Mouse (Mus musculus) ovary, postnatal 14 days (tissue): ENCODE results near the gene Olfr906.

Source experiments
- DNase-seq: peaks from one replicate; pipeline ENCODE4 v3.0.0; 2022; ENCODE audit warnings: low spot score

Olfr906 gene

GRCm38 (mm10) chr9:38486785-38487184, at the start of gene Olfr906:
Gene Olfr906, plus strand, starts transcription at chr9:38487085.
- DNase-seq = no peak

DNA sequence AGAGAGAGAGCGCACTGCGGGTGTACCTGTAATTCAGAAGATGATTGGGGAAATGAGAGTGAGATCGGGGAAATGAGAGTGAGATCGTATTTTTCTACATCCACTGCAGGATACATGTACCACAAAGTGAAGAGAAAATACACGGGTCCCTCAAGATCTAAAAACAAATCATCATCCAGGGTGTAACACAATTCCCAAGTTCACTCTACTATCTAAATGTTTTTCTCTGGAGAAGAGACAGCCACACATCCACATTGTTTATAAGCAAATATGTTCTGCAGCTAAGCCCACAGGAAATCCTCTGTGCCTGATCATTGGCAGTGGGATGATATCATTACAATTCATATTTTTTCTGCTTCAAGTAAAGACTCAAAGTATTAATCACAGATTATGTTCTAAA, 39.5 kb upstream of the Olfr906 start, which contains the start of gene Olfr902:
TSS of gene Olfr902 (plus strand) at position 301 of the 400 bp plus-strand sequence.
- DNase-seq = no peak

DNA sequence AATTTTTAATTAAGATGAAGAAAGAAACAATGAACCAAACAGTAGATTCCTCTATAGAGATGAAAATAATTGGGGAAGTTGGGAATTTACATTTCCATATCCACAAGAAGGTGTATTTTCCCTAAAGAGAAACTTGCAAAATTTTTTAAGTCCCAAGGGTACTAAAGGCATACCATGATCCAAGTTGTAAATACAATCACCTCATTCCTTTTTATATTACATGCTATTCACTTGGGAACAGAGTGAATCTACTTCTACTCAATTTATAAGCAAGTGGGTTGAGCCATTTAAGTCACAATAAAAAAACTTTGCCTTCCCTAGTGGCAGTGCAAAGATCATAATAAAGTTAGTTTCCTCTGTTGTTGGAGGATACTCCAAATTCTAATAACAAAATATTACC, 24.0 kb upstream of the Olfr906 start, which contains the start of gene Olfr904:
TSS of gene Olfr904 (plus strand) at position 301 of the 400 bp plus-strand sequence.
- no peak for DNase-seq

DNA sequence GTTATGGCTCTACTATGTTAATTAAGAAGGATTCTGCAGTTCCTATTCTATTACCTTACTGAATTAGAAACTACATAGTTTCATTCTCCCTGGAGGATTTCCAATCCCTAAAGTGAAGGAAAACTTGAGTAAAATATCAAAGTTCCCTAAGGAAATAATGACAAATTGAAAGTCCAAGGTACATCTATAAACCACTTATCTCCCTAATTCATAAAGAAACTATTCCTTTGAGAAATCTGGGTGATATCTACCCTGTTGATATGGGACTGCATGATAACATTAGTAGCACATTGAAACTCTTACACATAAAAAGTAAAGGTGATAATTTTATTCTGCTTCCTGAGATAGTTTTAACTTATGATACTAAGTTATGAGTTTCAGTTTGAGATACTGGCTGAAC, 16.1 kb upstream of the Olfr906 start, which contains the start of gene Olfr905:
TSS of gene Olfr905 (plus strand) at position 301 of the 400 bp plus-strand sequence.
- no peak for DNase-seq

DNA sequence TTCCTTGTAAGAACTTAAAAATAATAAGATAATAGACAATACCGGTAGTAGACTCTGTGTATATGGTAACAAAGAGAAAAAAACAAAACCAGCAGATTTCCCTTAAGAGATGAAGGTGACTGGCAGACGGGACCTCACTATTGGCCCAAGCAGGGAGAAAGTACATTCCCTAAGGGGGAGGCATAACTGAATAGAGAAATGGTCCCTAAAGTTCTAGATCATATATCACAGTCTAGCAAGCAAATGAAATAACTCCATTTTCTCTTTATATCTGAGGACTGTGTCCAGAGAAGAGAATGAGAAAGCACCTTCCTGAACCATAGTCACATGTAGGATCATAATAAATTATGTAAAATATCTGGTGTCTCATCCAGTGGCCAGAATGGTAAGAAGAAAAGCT, 8.6 kb downstream of the Olfr906 start, which contains the start of gene Olfr907:
TSS of gene Olfr907 (plus strand) at position 301 of the 400 bp plus-strand sequence.
- DNase-seq = no peak

DNA sequence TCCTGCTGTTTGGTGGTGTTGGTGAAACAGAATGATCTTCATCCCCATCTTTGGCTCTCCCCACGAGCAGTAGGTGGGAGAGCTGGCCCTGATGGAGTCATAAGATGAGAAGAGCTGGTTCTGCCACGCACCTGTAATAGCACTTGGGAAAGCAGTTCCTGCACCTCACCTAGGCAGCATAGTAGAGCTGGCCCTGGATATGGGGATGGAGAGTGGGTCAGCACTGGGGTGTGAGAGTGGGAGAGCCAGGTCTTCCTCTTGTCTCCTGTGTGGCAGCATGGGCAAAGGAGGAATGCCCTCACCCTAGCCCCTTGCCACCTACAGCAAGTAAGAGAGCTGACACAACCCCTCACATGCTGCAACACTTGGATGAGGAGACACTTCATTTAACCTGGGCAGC, 25.5 kb downstream of the Olfr906 start:
- no peak for DNase-seq

DNA sequence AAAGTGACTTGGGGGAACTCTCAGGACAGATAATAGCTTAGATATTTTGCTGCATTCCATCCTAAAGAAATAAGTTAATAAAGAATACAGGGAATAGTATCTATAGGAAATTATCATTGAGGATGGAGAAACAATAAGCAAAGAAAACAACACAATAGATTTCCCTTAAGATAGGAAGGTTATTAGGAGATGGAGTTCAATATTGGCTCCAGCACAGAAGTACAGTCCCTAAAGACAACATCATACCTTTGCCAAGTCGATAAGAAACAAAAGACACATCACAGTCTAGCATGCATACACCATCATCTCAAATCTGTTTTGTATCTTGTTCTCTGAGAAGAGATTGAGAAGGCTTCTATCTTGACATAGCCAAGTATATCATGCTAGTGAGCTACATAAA, 34.4 kb downstream of the Olfr906 start, which contains the start of gene Olfr911-ps1:
TSS of gene Olfr911-ps1 (plus strand) at position 301 of the 400 bp plus-strand sequence.
- DNase-seq = no peak

DNA sequence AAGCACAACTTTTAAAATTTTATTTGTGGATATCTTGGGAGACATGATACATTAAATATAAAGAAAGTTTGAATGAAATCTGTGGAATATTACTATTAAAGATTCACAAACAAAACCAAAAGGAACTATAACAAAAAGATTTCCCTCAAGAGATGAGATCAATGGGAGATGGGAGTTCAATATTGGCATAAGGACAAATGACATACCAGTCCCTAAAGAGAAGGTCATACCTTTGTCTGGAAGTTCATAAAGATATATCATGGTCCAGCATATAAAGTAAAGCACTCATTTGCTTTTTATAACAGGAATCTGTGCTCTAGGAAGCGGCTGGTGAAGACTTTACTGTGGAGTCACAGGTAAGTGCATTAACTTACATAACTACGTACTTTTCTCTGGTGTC, 50.7 kb downstream of the Olfr906 start, which contains the start of gene Olfr910:
TSS of gene Olfr910 (plus strand) at position 301 of the 400 bp plus-strand sequence.
- no peak for DNase-seq
